Mouse (Mus musculus) urinary bladder, adult 18-20 months (tissue): ENCODE measurements at regions not wholly inside any gene's neighbourhood (a gene's known extent, or its start where the extent isn't known, plus 50 kb on each side); places are given as distances from the start of the nearest gene placed in this dataset.

ENCODE experiments used
- DNase-seq, 2 experiments: peaks; one replicate each; pipeline ENCODE4 v3.0.0; 2022; ENCODE audit warnings: low spot score in 2 of 2, mixed read lengths in 2 of 2

DNA sequence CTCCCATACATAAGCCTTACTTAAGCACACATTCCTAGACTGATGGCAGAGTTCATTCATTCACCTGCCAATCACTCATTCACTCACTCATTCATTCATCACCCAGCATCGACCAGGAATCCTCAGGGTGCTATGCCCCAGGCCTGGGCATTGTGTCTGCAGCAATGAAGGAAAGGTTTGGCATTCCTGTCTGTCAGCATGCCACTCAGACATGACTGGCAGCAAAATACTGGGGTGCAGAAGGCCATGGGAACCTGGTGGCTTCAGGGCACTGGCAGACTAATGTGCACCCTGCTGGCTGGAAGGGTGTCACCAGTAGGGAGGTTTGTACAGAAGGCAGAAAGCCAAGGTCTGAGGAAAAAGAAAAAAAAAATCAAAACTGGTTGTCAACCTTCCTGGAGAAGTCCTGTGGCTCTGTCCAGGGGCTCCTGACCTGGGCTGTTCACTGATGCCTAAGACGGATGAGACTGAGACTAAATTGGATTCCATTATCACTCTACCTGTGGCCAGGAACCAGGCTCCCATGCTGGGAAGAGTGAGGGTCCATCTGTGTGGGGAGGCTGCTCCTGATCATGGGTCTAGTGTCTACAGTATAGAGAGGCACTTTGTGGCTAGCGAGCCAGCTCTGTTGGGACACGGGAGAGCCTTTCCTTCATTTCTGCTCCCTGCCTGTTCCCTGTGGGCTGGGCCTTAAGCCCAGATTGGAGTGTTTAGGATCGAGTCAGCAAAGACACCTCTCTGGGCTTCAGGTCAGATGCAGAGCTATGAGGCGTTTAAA lies 104.1 kb downstream of the Cstad start:
- no peak for DNase-seq

DNA sequence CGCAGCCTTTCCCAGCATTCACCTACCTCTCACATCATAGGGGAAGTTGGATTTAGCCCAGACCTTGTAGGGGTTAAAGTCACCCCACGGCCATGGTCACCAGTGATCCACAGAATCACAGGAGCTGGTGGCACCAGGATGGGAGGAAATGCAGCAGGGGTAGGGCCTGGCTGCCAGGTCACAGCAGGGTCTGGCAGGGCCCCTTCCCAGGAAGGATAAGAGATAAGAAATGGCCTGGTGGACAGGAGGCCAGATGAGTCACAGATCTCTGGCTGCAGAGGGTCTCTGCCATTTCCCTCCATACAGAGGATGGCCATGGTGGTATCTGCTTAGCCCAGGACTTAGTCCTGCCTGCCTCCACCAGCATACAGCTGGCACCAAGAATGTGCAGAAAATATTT lies 103.0 kb downstream of the Cstad start:
- DNase-seq: no peak

DNA sequence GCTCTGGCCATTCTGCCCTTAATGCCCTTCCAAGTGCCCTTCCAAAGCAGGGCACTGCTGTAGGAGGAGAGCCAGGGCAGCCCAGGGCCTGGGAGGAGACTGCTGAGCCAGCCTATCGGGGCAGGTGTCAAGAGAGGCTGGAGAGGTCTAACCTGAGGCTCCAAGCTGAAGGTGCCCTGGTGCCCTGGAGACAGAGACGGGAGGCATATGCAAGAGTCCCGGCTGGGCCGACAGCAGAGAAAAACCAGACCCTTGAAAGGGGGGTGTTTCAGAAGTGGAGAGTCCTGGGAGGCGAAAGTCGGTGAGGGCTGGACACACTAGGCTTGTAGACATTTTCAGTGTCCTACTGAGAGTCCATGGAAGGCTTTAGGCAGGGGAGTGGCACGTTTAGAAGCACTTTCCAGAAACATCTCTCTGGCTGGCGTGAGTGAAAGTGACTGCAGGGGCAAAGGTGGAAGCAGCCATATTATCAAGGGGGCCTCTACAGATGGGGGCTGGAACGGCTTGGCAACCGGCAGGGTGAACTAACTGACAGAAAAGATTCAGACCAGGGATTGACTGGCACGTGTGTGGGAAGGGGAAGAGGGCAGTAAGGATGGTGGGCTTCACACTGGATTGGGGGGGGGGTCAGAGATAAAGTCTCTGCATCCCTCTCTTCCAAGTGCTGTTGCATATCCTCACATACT lies 101.1 kb downstream of the Cstad start:
- no peak for DNase-seq

DNA sequence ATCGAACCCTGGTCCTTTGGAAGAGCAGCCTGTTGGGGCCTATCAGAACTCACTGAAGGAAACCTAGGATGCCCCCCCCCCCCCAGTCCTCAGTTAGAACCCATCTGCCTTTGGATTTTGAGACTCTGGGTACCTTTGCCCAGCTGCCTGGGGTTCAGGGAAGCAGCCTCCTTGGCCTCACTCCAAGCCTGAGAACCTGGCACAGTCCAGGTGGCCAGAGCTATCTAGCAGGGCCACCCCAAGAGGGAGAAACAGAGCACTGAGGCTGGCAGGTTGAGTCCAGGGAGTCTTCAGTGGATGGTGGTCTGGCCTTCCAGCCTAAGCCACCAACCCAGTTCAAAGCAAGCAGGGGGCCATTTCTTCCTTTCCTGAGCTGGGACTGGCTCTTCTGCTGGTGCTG lies 100.2 kb downstream of the Cstad start:
- no peak for DNase-seq

DNA sequence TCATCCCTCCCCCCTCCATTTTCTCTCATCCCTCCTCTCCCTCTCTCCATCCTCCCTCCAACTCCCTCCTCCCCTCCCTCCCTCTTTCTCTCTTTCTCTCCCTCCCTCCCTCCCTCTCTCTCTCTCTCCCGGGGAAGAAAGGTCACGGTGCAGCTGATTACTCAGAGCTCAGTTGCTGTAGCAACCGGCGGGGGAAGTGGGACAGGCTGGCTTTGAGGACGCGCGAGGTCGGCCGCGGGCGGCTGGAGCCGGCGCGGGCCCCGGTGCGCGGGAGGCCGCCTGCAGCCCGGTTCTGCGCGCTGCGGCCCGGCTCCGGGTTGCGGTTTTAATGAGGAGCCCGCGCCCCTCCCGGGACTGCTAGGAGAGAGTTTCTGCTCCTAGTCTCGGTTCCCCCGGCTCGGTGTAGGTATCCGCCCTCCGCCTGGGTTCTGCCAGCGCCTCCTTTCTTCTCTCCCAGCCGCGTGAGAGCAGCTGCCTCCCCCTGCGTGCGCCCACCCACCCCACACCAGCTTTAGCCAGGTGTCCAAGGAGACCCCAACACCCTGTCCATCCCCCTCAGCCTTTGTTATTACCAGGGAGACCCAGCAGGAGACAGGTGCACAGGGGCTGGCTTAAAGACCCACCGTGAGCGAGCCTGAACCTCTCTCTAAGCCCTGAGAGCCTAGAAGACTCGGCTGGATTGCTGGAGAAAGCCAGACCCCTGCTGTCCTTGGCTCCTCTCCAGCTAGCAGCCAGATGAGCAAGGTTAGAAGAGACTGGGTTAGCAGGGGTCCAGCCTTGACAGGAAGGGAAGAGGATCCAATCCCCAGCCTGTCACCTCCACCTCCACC lies 98.6 kb downstream of the Cstad start:
- peak; percentile 61 to 83 for DNase-seq

DNA sequence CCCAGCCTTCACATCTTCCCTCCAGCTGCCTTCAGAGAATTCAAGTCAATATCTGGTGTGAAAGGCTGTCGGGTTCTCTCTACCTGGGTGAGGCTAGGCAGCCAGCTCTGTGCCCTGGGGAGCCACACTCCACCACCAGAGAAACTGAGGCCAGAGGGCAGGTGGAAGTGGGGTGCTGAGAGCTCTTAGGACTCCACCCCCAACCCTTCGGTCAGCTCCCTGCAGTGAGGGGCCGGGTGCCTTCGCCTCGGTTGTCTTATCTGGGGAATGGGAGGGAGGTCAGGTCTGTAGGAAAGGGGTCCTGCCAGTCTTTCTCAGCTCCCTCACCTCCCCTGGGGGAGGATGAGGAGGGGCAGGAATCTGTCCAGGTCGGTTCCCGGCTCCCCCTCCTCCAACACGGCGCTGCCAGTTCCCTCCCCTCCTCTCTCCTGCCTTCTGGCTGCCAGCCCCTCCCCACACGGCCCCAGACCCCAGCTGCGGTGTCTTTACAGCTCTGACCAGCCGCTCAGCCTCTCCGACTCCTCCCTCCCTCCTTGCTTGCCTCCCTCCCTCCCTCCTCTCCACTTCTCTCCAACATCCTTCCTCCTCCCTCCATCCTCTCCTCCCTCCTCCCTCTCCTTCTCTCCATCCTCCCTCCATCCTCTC lies 97.8 kb downstream of the Cstad start:
- DNase-seq: peak in 1 of 2 experiments; percentile 45

DNA sequence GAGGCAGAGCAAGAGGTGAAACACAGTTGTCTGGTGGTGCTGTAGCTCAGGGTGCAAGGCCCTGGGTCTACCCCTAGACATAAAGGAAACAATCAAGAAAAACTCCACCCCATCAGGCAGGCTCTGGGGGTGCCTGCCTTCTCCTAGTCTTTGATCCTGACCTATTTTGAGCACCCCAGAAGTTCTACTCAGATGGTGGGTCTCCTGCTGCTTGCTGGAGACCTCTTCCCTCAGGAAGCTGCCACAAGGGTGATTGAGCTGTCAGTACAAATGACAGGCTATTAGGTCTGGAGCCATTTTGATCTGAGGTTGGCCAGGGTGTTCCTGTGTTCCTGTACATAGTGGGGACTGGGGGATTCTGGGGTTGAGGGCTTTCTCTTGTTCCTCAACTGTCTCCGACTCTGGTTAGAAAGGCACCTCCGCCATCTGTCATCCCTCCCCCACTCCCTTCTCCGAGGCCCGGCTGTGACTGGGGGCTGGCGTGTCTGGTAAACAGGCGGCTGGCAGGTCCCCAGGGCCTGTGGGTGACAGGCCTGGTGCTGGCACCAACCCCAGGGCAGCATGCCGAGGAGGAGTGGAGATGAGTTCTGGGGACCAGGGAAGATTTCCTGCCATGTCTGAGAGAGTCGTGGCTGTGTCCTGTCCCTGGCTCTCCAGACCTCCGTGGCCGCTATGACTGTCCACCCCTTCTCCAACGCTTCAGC lies 97.2 kb downstream of the Cstad start:
- peak in 1 of 2 experiments; percentile 39 for DNase-seq

DNA sequence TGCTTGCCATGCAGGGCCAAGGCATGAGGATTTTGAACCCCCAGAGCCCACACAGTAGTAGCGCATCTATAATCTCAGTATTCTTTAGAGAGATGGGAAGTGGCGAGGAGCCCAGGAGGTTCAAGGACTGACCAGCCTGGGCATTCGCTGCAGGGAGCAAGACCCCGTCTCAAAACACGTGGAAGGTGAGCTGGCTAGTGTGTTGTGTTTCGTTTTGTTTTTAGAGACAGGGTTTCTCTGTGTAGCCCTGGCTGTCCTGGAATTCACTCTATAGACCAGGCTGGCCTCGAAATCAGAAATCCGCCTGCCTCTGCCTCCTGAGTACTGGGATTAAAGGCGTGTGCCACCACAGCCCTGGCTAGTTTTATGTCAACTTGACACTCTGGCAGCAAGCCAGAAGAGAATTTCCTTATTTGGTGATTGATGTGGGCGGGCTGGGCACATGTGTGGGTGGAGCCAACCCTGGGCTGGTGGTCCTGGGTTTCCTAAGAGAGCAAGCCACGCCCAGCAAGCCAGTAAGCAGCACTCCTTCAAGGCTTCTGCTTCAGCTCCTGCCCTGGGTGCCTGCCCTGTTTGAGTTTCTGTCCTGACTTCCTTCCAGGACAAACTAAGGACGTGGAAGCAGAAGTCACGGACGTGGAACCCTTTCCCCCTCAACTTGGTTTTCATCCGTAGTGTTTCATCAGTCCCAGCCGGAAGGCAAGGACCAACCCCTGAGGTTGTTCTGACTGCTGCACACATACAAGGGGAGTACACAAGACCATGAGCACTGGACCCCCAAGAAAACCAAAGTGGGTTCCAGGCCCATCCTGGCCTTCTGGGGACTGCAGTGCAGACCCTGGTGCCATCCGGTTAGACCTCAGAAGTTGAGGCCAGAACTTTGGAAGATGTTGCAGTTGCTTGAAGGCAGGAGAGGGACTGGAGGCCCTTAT lies 96.4 kb downstream of the Cstad start:
- no peak for DNase-seq

DNA sequence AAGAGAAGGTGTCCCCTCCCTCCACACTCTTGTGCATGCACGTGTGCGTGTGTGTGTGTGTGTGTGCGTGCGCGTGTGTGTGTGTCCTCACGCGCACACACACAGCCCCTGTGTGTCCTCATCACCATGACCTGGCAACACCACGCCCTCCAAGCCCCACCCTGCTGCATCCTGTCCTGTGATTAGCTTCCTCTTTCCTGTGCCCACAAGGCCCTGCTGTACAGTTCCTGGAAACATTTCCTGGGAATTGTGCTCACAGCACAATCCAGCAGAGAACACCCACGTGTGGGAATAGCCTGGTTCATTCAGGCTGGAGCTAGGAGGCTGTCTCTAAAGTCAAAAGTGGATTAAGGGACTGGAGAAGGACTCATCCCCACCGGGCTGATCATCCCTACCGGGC lies 95.5 kb downstream of the Cstad start:
- no peak for DNase-seq

DNA sequence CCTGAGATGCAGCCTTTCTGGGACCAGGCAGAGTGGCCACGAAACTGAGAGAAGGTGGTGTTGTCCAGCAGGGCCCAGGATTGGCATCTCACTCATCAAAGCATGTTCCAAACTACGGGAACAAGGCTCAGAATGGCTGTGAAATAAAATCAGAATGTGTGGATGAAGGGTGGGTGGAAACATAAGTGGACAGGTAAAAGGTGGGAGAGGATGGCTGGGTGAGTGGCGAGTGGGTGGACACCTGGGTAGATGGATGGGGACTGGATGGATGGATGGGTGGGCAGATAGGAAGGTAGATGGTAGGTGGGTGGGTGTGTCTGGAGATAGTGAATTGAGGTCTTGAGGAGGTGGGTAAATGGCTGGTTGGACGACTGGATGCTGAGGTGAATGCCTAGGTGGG lies 93.6 kb downstream of the Cstad start:
- no peak for DNase-seq

DNA sequence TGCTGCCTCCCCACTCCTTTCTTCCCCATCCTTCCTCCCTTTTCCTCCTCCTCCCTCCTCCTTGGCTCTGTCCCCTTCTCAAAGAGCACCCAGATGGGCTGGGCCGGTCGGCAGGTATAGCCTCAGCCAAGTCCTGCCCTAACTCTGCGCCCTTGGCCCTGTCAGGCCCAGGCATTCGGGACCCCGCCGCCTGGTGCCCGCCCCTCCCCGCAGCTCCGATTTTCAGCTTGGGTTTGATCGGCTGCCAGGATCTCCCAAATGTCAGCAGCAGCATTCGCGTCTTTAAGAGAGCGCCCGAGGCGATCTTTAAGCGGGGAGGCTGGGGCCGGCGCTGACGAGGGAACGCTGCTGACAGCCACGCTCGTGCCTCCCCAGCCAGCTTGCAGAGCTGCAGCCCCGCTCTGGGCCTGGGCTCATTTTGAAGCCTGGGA lies 92.3 kb downstream of the Cstad start:
- no peak for DNase-seq

DNA sequence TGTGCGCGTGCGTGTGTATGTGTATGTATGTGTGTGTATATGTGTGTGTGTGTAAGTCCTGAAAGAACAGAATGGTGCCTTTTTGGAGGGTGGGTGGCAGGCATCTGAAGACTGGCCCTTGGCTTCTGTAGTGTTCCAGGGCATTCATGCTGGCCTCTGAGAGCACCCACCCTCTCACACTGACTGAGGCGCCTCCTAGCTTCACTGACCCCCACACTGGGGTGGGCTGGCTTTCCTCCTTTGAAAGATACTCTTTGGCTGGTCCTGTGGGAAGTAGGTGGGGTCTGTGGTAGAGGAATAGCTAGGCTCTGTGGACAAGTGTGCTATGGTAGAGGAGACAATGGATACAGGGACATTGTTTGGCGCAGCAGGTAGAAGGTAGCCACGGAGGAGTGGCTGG lies 91.5 kb downstream of the Cstad start:
- DNase-seq: no peak

DNA sequence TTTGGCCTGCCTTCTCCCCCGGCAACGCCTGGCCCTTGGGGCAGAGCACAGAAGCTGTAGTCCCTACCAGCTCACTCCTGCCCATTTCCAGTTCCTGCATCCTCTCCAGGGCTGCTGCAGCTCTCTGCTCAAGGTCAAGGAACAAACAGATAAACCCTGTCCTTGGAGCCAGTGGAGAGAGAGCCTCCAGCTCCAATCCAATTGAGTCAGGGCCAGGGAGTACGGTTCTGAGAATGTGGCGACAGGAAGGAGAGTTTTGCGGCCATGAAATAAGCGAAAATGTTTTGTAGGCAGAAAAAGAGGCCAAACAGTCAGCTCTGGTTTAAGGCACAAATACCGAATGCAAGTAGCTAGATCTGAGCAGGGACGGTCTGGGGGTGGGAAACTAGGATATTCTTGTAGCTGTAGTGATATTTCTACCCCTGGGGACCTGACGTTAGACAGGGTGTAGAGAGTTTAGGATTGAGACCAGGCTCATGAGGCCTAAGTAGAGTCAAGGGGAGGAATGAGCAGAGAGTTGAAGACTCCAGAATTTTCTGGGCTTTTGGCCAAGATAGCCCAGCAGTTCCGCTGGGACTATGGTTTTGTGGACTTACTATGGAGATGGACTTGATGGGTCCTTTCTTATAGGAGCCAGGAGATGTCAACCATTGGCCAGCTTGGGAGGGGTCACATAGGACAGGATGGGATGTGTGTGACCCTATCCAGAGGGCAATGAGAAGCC lies 90.5 kb downstream of the Cstad start:
- DNase-seq: no peak

DNA sequence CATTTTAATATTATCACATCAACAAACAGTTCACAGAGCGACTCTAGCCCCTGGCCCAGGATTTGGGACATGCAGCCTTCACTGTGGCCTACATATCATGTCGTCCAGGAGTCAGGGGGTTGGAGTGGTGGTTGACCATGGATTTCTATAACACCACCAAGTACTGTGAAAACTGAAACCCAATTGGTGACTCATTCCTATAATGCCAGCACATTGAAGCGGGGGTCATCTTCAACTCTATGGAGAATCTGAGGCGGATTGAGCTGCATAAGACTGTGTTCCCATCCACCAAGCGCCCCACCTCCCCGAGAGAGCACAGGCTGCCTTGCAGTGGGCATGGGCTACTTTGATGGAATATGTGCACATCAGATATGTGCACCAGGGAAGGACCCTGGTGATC lies 89.6 kb downstream of the Cstad start:
- DNase-seq: no peak

DNA sequence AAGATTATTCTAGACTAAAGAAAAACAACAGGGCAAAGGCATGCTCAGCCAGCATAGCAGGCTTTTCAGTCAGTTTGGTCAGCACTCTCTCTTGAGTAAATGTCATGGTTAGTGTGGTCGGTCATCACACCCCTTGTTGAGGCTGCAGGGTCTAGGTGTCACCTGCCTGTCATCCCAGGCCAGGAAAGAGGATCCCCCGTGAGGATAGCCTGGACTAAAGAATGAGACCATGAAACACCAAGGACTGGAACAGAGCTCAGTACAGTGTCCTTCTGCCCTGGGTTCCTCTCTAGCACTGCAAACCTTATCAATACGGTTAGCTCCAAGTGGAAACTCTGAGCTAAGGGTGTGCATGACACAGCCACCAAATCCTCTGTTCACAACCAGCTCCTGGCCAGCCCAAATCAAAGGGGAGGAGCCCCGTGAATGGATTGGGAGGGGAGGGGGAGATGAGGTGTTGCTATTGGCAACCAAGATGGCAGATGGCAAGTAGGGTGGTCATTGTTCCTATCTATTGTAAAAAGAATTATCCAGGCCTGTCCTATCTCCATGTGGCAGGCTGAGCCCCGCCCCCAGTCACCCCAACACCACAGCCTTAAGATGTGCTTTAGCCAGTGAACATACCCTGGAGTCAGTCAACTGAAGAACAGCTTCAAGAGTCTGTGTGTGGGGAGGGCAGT lies 87.4 kb downstream of the Cstad start:
- no peak for DNase-seq

DNA sequence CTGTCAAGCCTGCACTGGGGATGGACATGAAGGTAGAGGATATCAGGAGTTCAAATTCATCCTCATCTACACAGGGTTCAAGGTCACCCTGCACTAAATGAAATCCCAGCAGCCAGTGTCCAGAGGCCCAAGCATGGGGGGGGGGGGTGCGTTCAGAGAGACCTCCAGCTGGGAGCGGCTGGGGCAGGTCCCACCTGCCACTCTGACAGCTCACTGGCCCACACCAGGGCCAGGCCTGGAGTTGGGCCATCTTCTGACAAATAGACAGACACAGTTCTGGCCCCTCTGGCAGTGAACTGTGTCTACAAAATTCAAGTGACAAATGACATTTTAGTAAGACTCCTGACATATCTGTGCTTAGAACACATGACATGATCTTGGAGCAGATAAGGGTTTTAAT lies 86.8 kb downstream of the Cstad start:
- DNase-seq: no peak

DNA sequence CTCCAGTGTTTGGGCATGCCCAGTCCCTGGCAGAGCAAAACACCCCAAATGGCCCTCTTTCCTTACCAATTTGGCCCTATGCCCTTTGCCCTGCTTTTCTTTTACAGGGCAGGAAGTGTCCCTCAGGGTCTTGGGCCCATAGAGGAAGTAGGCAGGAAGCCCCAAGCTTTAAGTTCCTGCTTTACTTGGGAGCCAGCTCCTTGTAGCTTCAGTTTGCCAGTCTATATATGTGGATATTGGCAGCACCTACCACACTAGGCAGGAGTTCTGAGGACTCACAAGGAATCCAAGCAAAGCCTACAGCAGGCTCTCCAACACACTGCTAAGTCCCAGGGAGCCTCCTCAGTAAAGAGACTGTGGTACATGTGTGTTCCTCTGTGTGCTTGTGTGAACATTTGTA lies 84.2 kb downstream of the Cstad start:
- DNase-seq: no peak

DNA sequence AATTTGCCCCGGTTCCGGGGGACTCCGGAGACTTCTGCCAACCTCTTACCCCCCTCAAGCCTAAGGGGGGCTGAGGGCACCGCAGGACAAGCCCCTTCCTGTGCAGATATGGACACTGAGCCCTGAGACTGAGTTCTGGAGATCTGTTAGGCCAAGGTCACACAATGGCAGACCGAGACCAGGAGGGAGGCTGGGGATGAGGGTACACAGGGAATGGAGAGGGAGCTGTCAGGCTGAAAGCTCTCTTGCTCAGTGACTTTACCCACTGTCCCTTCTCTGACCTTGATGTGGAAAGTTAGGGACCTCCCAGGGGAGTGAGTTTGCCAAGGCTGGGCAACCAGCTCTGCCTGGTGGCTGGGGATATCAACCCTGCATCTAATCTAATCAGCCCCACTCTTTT lies 82.7 kb downstream of the Cstad start:
- DNase-seq: no peak

DNA sequence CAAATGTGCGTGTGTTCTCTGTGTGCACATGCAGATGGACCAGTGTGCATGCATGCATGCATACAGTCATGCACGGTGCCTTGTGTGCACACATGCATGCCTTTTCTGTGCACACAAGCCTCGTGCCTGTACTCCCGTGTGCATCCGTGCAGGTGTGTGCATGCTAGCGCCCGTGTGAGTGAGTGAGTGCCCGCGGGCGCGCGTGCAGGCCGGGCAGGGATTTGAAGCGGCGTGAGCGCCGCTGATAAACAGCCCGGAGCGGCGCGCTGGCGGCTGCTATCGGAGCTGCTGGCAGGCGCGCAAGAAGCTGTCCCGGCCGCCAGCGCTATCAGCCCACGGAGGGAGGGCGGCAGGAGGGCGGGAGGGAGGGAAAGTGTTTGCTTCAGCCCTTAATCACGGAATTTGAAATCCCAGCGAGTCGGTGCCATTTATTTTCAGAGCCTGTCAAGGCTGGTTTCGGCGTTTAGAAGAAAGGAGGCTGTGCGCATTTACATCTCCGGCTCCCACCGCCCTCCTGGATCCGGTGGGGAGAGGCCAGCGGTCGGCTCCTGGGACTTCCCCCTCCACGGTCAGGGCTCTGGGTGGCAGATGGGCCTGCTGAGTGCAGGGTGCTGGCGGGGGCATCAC lies 82.1 kb downstream of the Cstad start:
- peak; percentile 47 to 67 for DNase-seq
